Mouse (Mus musculus) left cerebral cortex, postnatal 25 days (tissue): ENCODE data around the gene Gpr137. TPM values are rescaled to one million over a fixed set of nuclear protein-coding genes. Genes with fewer than 3 reads are reported as not detected.
A peak's percentile ranks its signal among the peaks of the same experiment; 100 is the strongest.
"Not testable (repeated sequence)": the region's sequence is repeated elsewhere in the genome, so short reads cannot be mapped to it uniquely, and the experiment has no call there.

Experiments used
- DNase-seq, 2 experiments: peaks; one replicate each; pipeline ENCODE4 v3.0.0; 2022; ENCODE audit warnings: low spot score in 2 of 2, mixed read lengths in 1 of 2
- intact Hi-C: fragments of 180-260 bp; cut with DNase I; formaldehyde crosslinking; loops from one replicate; pipeline ENCODE4 v1.15.1; 2025
- total RNA-seq, 2 experiments: library from RNA; stranded (reverse); gene quantifications; 2 replicates each; pipeline ENCODE4 v1.2.3; 2021

The Gpr137 gene
- total RNA-seq, 2 experiments from 2014 or later = 99.9 to 100 TPM

DNA sequence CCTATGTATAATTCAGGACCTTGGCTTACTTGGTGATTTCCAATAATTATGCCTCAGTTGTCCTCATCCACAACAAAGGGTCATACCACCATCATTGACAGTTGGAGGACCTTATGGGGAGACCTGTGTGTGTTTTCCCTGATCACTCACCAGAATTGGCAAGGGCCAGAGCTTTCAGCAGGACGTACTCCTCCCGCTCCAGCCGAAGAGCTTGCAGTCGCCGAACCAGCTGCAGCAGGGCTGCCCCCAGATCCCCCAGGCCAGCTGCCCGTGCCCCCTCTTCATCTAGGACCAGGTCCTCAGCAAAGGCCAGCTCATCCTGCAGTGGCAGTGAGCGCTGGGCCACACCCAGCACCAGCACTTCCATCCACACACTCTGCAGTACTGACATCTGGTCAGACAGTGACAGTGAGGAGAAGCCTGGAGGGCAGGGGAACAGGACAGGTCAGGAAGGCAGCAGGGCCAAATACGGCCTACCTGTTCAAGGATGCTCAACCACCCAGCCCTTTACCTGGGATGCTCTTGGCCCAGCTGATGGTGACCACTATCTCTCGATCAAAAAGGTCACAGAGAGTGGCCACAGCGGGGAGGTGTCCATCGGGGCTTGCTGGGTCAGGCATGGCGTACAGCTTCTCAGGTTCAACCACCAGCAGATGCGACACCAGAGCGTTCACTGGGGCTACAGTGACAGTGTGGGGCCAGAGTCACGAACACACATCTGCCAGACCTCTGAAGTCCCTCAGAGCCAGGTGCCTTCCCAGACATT is 29.9 kb downstream of the Gpr137 start:
- DNase-seq = no peak
- intact Hi-C loops = no loop called here

DNA sequence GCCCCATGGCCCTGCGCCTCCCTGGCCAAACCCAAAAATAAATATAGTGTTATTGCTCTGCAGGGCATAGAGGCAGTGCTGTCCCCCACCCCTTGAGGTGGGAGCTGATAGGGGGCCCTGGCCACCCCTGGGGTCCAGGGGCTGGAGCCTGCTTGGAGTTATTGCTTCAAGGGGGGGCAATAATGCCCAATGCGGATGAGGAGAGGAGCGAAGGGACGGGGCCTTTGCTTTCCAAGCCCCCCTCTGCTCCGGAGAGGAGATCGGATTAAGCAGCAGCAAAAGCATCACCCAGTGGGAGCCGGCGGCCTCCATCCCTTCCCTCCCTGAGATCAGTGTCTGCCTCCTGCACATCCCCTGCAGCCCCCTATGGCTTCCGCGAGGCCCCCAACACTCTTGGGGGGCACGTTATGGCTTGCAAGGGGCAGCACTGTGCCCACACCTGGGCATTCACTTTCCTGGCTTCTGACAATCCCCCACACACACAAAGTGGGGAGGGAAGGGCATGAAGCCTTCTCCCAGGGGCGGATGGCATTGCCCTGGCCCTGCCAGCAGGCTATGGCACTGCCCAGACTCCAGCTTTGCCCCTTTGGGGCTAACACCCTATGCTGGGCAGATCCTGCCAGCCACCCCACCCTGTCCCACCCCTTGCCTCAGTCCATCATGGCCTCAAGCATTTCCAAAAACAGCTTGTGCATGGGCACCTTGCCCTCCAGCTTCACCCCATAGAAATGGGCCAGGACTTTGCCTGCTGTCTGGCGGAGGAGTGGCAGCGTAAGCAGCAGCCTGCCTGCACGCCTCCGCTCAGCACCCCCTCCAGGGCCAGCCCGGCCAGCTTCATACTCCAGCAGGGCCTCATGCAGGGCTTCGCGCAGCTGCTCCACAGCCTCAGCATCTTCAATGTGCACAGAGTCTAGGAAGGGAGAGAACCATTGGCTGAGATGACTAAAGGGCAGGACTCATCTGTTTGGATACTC is 30.9 kb downstream of the Gpr137 start:
- intact Hi-C loops = no loop called here
- DNase-seq = no peak

DNA sequence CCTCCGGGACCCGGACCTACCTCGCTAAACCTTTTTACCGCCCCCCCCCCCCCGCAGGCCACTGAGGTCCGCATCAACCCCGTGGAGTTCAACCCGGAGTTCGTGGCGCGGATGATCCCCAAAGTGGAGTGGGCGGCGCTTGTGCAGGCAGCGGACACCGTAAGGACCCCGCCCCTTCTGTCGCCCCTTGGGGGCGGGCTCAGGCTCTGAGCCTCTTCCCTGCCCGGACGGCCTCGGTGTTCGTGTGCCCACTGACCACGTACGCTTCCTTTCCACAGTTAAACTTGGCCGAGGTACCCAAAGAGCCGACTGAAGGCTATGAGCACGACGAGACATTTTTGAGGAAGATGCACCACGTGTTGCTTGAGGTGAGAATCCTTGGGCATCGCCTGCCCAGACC is 32.0 kb downstream of the Gpr137 start:
- intact Hi-C loops = not testable (repeated sequence)

DNA sequence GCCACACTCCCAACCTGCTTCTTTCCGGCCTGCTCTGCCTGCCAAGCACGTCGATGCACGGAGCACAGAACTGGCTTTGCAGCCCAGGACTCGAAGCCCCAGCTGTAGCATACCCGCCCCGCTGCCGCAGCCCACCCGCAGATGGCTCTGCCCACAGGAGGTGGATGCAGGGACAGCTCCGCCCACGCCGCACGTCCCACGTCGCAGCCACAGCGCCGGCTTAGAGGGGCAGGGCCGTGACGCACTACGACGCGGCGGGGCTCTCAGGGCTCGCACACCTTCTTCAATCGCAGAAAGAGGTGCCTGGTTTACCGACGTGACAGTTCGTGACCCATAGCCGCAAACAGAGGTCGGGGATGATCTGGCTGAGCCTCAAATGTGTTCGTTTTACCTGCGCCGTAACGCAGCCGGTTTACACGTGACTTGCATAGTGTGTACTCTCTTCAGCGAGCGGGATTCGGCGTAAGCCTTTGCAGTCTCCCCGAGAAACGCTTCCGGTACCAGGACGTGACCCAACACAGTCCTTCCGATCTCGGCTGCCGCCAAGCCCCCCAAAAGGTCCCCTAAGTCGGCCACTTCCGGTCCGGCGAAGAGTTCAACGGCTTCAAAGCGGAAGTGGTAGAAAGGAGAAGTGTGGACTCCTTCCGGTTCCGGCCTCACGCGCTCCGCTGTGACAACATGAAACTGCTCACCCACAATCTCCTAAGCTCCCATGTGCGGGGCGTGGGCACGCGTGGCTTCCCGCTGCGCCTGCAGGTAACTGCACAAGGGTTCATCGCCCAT is 32.6 kb downstream of the Gpr137 start, which contains the start of the genes Trmt112 and Prdx5:
Trmt112 (plus strand) TSS at position 192 of the 783 bp plus-strand sequence.
Prdx5 (minus strand) TSS at position 600 of the 783 bp plus-strand sequence.
- peak; percentile 94 to 98 for DNase-seq
- intact Hi-C loops = loop anchor here (5.0 kb wide), 3 partner anchors 37 to 422 kb away; partner anchors contain the start of gene Ccdc88b

More for the DNA sequence above, 32.0 kb downstream of the Gpr137 start:
- DNase-seq = not testable (repeated sequence)

DNA sequence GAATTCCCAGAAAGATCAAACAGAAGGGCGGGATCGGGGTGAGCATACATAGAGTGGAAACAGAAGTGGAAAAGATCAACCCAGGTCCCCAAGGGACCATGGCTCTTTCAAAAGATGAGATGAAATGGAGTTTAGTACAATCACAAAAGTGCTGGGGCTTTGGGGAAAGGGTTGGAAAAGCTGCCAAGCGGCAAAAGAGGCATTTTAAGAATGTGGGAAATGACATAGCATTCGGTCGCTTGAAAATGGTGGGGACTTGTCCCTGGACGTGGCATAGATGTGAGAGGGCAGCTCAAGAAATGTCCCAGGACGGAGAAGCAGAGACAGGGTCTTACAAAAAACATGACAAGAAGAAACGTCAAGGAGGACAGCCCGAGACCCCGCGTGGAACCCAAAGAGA is 33.3 kb downstream of the Gpr137 start:
- intact Hi-C loops = loop anchor here (5.0 kb wide), 3 partner anchors 37 to 422 kb away; partner anchors contain the start of gene Ccdc88b
- DNase-seq = no peak

DNA sequence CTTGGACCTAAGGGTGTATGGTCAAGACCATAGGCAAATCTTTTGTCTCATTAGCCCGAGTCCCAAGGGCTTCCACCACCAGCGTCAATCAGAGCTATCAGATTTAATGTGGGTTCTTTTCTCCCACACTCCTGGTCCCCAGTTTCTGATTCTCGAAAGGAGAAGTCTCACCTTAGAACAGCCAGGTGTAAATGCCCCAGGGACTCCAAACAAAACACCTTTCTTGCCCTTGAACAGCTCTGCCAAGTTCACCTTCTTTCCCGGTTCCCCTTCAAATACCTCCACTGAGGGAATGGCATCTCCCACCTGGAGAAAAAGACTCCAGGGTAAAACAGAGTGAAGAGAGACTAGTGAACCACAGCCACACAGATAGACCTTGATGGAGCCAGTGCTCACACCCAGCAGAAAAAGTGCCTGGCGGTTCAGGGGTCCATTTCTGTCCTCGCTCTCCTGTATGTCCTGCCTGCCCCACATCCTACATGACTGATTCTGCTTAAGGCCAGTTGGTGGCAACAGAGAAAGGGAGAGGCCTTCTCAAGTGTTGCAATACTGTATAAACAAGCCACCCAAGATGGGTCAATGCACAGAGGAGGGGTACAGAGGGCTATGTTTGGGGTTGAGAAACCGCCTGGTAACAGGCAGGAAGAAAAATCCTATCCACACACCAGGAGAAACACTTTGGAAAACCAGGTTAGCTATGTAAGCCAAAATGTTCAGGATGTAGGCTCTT is 34.3 kb downstream of the Gpr137 start:
- no peak for DNase-seq
- intact Hi-C loops = loop anchor here (5.0 kb wide), 3 partner anchors 36 to 421 kb away; partner anchors contain the start of gene Ccdc88b

DNA sequence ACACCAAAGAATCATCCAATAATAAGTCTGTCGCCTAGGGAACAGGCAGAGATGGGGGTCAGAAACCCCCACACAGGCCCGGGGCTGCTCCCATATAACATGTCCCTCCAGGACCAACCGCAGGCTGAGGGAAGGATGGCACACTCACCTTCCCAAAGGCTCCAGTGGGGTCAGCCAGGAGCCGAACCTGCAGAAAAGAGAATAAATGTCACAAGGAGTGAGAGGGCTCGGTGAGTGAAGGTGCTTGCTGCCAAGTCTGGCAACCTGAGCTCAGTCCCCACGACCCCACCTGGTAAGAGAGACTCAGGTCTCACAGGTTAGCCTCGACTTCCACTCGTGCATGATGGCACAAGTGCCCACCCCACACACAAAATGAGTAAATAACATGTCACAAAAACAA is 35.2 kb downstream of the Gpr137 start:
- no peak for DNase-seq

DNA sequence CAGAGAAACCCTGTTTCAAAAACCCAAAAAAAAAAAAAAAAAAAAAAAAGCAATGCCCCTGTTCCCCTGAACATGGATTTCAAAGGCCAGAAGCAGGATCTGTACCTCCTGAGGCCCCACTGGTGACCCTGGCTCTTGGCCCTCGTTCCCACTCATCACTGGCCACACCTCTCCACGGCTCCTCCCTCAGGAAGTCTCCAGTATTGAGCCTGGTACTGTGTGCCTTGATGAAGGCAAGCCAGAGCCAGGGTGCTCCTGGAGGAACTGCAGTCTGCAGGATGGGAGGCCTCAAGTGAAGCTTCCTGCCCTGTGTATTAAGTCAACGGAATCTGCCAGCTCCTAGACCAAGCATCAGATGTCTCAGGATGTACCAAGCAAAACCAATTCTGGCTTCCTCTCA is 36.1 kb downstream of the Gpr137 start:
- intact Hi-C loops = loop anchor here (5.0 kb wide), 3 partner anchors 34 to 419 kb away; partner anchors contain the start of gene Ccdc88b
- DNase-seq = no peak

More for the DNA sequence above, 35.2 kb downstream of the Gpr137 start:
- intact Hi-C loops = loop anchor here (5.0 kb wide), 3 partner anchors 35 to 420 kb away; partner anchors contain the start of gene Ccdc88b

DNA sequence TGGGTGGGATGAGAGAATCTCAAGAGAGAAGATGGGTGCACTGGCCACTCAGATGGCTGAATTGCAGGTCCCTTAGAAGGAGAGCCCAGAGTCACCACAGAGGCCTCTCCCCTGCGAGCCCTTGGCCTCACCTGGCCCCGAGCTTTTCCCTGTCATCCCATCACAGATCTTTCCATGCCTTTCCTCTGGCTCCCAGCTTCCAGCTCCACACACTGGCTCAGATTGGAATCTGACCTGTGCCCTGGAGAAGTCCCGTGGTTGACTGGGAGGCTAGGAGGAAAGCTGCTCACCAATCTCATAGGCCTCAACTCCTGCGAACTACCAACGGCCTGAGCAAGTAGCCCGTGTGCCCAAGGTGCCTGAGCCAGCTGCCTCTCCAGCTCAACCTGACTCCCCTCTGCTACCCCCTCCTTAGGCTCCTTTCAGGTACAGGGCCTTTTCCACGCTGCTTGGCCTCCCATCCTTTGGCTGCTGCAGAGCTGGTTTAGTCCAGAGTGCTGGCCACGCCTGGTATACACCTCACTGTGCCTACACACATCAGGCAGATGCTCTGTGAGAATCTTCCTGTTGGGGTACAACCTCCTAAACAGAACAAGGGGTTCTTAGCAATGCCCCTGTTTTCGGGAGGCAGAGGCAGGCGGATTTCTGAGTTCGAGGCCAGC is 36.7 kb downstream of the Gpr137 start:
- intact Hi-C loops = loop anchor here (5.0 kb wide), 3 partner anchors 33 to 418 kb away; partner anchors contain the start of gene Ccdc88b
- no peak for DNase-seq

DNA sequence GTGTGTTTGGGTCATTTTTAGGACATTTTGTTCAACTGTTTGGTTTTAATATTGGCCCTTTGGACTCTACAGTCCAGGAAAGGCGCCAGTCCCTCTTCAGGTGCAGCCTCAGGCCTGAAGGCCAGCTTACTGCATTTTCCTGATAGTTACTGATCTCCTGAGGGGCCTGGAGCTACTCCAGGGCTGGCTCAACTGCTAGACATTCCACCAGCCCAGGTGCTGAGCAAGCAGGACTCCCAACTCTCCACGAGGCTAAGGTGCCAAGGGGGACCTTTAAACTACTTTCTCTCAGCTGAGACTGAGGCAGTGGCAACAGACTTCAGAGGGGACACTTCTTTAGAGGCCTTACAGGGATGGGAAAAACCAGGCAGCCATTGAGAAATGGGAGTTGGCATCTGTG is 37.4 kb downstream of the Gpr137 start:
- intact Hi-C loops = loop anchor here (5.0 kb wide), 3 partner anchors 33 to 418 kb away; partner anchors contain the start of gene Ccdc88b
- no peak for DNase-seq

DNA sequence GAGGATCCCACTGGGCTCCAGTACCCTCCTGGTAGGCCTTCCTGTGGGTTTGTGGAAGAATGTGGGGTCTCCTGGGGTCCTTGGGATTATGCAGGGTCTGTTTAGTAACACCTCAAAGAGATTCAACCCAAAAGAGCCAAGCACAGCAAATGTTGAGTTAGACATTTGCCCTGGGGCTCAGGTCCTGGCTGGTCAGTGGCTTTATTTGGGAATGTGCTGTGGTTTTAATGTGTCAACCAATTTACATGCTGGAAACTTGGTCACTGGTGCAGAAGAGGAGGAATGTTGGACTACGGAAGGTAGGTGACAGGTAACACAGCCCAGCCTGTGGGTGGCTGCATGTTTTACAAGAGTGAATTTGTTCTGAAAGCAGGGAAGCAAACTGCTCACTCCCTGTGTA is 39.2 kb downstream of the Gpr137 start:
- no peak for DNase-seq
- intact Hi-C loops = no loop called here

DNA sequence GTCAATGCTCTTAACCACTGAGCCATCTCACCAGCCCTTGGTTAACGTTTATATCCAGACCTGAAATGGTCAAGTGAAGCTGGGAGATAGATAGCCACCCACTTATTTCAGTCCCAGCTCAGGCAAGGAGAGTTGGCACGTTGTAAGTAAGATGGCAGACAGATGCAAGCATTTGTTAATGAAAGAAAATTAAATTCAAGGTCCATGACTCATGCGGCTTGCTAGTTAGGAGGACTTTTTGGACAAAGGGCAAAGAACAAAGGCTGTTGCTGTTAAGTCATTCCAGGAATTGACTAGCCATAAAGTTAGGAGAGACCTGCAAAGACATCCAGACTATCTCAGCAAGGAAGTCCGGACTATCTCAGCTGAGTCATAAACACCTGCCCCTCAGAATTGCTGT is 42.6 kb downstream of the Gpr137 start:
- intact Hi-C loops = no loop called here
- DNase-seq = no peak

DNA sequence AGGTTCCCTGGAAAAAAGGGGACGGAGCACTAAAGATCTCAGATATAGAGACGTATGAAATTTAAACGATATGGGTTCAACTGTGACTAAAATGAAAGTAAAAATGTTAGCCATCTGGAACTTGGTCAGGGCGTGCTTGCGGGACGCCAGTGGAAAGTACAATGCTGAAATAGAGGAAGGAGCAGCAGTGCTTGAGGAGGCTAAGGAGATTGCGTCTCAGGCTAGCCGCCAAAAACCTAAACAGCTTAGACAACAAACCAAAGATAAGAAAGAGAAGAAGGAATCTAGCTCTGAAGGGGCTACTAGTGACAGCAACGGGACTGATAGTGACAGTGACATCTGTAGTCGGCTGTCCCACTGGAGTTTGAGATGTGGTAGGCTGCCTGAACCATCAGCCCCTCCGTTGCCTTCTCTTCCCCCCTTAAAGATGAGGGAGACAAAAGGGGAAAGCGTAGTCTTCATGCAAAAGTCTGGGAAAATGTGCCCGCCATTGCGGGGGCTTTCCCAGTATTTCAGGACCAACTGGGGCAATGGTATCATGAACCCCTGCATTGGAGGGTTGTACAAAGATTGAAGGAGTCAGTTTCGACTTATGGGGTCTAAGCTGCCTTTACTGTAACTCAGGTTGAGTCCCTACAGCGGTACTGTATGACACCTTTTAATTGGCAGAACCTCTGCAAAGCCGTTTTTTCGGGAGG is 46.5 kb downstream of the Gpr137 start:
- intact Hi-C loops, DNase-seq: not testable (repeated sequence)

DNA sequence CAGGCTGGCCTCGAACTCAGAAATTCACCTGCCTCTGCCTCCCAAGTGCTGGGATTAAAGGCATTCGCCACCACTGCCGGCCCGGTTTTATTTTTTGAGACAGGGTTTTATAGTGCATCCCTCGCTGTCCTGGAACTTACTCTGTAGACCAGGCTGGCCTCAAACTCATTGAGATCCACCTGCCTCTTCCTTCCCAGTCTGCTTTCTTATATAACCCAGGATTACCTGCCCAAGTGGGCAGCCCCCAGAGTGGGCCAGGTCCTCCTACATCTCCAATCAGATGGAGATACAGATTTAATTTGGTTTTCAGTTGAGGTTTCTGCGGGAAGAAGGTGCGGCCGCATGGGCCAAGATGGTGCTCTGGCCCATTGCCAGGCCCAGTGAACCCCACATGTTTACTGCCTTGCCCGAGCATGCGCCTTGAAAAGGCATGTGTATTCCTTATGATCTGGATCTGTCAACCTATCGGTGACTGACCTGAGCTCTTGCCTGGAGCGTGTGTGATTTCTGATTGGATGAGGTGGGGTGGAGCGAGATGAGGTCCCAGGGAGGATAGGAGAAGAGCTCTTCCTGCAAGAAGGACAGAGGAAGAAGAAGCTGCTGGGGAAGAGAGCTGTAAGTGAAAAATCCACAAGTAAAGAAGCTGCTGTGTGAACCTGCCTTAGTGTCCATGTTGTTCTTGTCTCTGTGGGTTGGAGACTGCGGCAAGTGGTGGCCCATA is 48.4 kb downstream of the Gpr137 start:
- no peak for DNase-seq
- intact Hi-C loops = no loop called here

DNA sequence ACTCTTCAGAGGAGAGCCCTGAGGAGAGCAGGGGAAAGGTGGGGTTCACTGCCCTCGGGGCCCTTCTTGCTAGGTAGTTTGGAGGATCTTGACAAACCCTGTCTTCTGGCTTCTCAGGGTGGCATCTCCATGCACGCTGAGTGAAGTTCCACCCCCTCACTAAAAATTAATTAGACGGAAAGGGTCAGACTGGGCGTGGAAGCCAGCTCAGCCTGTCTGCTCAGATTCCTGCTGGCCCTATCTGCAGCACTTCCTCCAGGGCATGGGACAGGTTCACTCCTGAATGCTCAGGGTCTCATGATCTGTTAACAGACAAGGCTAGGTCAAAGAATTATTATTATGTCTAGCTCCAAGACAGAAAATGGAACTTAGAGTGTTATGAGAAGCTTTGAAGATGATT is 49.8 kb downstream of the Gpr137 start:
- DNase-seq = no peak
- intact Hi-C loops = no loop called here
